Mouse (Mus musculus) kidney, postnatal 14 days (tissue): Measurements from ENCODE around the gene Cdkn2b.

Experiments
- DNase-seq: peaks from one replicate; pipeline ENCODE4 v3.0.0; 2022; ENCODE audit warnings: mixed read lengths

Gene Cdkn2b

DNA sequence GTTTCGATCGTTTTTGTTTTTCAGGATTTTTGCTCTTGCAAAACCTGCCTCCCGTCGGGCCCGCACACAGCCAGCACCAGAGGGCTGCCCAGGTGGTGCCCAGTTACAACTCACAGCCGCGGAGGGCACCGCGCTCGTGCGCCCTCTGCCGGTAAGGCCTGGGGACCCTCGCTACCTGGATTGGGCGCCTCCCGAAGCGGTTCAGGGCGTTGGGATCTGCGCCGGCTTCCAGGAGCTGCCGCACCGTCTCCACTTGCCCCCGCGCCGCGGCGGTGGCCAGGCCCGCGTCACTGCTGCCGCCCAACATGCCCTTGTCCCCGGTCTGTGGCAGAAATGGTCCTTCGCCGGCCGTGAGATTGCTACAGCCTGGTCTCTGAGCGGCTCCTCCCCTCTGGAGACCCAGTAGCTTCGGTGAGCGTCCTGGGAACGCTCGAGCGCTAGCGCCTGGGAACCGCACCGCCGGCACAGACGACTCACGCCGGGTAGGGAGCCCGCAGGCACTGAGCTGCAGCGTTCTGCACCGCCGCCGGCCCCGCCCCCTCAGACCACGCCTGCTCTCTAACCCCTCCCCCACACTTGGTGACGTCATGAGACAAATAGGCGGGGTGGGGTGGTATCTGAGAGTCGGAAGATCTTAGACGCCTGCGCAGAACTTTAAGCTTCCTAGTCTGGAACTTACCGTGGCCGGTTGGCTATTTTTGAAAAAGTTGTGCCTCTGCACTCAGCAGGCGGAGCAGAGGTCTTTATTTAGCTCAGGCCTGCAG is at the start of gene Cdkn2b:
TSS of gene Cdkn2b (minus strand) at position 549 of the 764 bp plus-strand sequence.
- DNase-seq, result peak; percentile 91

DNA sequence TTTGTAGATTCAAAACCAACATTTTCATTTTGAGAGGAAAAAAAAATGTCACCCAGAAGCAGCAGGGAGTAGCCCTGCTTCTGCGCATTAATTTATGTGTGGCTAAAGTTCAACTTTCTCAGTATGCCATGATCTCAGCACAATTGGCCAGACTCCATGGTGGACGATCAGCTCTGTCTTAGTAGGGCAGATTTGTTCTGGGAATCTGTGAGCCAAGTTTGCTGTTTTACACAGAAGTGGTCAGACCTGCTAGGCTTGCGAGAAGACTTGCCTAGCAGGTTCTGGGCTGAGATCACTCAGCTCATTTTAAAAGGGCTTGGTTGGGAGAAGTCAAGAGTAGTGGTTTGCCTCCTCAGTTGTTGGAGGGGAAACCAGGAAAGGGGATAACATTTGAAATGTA is 49.5 kb upstream of the Cdkn2b start:
- DNase-seq, result peak; percentile 72

DNA sequence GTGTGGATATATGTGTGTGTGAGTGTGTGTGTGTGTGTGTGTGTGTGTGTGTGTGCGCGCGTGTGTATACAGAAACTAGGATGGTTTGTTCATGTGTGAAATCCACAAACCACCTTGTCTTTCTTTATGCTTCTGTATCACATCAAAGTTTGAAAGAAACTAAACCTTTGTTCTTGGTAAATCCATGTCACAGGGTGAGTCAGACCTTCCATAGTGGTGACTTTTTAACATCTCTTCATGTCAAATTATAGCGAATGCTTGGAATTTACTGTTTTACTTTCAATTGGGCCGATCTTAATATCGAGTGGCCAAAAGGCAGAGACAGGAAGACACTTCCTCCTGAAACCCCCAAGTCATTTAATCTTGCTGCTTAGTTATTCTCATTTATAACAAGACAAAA is 48.7 kb upstream of the Cdkn2b start:
- DNase-seq, result no peak

DNA sequence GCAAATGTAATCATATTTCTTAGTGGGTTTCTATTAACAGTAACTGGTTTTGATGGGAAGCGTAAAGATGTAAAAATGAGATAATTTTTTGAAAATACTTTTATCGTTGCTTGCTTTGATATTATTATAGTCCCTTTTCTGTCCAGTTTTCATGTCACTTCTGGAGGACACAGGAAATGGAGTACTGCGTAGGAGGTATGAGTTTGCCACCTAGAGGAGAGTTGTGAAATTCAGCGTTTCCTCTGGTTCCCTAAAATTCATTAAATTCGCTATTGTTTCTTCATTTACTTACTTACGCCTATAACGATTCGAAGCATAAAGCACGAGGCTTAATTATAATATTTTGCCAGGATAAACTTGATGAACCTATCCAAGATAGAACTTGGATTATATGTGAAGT is 43.1 kb upstream of the Cdkn2b start:
- DNase-seq, result no peak

DNA sequence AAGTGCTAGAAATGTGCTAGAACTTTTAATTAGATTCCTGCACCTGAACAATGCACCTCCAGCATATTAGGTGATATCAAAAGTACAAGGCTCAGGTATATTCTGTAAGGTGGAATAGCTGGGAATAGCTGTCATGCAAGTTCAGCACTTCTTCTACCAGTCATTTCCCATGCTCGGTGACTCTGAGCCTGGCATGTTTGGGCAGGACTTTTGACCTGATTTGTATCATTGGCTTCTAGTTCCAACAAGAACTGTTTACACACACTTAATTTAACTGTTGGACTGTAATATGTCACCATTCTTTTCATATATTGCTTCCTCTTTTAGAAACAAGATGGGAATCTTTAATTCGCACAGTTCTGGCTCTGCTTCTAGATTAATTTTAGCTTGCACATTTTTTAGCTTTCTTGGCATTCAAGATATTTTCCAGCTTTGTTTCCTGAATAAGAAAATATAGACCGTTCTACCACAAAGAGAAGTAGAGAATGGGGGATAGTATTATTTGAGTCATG is 42.3 kb upstream of the Cdkn2b start:
- DNase-seq, result no peak

DNA sequence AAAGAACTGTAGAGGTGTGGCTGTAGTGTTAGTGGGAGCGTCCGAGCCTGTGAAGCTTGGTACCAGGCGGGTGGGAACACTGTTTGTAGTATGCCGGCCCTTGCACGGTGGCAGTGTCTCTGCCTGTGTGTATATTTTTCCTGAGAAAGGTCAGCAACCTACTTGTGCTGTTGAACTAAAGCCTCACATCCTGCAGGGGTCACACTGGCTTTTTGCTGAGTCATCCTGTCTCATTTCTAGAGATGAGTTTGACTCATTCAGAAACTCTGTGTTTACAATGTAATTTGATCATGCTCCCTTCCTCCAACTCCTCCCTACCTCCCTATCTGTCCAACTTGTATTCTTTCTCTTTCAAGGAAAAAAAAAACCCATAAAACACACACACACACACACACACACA is 40.6 kb upstream of the Cdkn2b start:
- DNase-seq, result no peak

DNA sequence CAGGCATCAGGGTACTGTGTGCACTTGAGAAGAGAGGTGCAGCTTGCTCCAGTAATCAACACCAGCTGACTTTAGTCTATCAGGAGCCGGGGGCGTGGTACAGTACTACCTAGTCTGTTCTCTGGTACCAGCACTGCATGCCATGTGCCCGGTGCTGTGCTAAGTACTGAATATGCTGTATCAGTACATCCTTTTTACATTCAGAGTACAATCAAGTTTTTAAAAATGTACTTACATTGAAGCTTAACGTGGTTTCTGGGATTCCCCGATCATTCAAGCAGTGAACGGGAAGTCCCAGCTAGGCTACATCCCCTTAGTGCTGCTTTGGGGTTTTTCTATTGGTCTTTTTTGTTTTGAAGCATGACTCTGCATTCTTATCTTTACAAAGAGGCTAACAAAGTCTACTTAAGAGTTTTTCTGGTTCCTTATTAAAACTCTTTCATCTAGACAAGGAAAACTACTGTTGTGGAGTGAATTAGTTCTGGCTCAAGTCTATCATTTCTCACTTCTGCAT is 40.2 kb upstream of the Cdkn2b start:
- DNase-seq, result no peak

DNA sequence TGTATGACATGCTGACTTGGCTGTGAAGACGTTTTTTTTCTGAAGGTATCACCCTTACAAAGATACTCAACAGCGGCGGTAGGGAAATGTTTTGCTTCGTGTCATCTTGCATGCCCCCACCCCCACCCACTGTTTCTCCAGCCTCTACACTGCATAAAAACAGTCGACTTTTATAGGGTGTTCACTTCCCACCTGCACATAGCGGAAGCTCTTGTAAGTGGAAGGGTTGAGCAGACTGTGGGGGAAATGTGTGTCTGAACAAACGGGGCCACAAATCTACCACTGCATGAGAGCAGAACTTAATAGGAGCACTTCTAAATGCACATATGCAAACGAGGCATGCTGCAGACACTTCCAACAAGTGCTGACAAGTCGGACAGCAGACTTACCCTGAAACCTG is 39.6 kb upstream of the Cdkn2b start:
- no peak for DNase-seq

DNA sequence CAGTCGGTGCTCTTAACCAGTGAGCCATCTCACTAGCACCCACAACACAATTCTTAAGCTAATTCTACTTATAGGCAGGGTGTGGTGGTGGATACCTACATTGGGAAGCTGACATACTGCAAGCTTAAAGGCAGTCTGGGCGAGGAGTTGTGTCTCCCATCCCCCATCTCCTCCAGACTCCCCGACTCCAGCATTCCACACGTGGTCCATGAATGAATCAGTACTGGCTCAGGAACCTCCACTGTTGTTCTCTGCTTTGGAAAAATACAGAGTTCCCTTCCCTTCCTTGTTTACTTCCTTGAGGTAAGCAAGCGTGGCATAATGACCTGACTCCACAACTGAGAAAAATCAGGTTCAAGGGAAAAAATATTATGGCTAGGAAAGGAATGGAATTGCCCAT is 38.0 kb upstream of the Cdkn2b start:
- DNase-seq, result peak; percentile 39

DNA sequence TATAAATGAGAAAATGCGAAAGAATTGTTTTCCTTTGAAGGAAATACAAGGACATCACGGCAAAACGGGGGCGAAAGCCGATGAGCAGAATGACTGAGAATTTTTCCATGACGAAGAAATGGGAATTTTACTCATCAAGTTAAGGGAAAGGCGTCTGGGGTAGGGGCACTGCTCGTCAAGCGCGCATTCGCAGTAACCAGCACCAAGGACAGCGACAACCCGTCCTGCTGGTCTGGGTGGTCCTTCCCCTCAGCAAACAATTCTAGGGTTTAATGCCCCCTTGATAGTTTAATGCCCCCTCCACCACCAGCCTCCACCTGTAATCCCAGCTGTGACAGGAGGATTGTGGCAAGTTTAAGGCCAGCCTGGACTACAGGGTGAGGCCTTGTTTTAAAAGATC is 2.6 kb upstream of the Cdkn2b start:
- DNase-seq, result no peak

DNA sequence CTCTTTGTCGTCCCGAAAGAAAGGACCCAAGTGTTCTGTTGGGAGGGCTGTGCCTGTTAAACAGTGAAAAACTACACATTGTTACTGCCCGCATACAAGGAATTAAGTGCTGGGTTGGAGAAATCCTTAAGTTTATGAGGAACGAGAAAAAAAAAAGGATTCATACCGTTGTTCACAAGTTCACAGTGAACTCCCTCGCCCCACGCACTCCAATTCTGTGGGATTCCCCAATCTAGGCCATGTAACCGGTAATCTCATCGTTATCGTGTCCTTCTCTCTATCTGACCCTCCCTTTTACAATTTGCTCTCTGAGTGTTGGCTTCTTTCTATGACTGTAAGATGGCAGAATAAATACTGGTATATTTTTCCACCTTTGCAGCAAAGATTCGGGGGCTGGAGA is 843 bp downstream of the Cdkn2b start:
- no peak for DNase-seq

DNA sequence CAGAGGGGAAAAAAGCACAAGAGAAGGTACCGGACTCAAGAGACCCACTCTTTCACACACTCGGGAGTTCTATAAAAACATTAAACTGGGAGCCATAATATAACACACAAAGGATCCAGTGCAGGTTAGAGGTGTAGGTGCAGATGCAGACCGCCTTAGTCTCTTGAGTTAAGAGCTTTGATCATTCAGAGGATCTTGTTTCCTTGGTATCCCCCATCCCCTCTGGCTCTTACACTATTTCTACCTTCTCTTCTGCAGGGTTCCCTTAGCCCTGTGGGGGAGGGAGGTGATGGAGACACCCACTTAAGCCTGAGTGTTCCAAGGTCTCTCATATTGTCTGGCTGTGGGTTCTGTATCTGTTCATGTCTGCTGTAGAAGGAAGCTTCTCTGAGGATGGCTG is 2.8 kb downstream of the Cdkn2b start:
- DNase-seq, result no peak

DNA sequence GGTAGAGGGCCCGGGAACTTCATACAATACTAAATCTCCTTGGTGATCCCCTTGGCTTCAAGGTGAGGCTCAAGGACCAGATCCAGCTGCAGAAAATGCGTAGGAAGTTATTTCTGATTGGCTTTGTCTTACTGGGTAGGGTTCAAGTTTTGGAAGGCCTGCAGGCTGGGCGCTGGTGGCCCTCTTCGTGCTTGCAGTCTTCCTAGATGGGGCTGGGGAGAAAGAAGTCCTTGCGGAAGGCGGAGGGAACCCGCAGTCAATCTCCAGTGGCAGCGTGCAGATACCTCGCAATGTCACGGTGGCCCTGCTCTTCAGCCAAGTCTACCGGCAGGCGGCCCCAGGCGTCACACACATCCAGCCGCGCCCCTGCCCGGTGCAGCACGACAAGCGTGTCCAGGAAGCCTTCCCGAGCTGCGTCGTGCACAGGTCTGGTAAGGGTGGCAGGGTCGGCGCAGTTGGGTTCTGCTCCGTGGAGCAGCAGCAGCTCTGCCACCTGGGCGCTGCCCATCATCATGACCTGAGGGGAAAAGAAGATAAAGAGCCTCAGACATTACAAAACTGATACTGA is 4.0 kb downstream of the Cdkn2b start:
- DNase-seq, result no peak

DNA sequence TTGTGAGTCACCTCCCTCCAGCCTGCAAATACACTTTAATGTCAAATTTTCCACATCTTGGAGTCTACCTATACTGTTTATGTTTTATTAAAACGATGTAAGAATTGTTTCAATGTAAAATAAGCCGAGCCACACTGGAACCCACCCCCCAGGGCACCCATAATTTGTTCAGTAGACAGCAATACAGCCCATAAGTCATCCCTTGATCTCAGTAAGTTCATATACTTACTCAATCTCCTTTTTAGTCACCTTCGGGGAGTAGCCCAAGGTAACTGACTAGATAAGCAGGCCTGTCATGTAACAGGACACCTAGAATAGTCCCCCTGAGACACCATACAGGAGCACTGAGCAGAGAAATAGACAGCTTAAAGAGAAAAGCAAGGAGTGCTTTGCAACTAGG is 5.1 kb downstream of the Cdkn2b start:
- DNase-seq, result no peak

DNA sequence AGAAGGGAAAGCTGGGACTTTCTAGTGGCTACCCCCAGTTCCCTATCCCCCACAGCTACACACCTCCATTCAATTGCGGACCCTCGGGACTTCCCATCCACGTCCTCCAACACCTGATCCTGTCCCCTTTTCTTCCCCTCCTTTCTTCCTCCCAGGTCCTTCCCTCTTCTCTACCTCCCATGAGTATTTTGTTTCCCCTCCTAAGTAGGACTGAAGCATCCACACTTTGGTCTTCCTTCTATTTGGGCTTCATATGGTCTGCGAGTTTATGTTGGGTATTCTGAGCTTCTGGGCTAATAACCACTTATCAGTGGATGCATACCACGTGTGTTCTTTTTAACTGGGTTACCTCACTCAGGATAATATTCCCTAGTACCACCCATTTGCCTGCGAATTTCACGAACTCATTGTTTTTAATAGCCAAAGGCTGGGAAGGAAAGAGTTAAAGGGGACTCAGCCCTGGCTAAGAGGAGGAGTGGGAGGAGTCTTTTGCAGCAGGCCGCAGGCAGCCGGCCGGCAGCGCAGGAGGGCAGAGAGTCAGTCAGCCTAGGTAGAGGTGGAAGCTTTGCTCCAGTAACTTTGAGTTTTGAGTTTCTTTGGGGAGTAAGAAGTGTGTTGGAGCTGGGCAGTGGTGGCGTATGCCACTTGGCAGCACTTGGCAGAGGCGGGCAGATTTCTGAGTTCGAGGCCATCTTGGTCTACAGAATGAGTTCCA is 7.4 kb downstream of the Cdkn2b start:
- DNase-seq, result no peak

DNA sequence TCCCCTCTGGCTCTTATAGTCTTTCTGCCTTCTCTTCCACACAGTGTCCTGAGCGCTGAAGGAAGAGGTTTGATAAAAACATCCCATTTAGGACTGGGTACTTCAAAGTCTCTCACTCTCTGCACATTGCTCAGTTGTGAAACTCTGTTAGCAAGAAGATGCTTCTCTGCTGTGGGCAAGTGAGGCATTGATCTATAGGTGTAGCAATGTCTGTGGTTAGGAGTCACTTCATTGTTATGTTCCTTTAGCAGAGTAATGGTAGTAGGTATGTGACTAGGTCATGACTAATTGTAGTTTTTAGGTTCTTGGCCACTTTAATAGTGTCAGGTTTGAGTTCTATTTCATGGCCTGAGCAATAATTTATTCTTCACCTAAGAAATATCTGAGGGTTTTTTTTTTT is 8.7 kb downstream of the Cdkn2b start:
- DNase-seq, result no peak

DNA sequence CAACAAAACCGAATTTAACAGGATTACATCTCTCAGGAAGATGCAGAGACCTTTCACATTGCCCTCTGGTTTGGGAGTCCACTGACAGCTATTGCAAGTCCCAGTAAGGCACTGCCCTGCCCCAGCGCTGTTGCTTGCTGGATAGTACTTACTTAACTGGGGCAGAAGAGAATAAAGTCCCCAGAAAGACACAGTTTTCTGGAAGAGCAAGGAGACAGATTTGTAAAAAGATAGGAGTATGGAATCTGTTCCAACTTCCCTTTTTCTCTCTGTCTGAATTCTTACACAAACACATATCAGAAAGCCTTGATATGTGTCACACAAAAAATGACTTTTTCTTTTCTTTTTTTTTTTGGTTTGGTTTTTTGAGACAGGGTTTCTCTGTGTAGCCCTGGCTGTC is 11.1 kb downstream of the Cdkn2b start:
- no peak for DNase-seq

DNA sequence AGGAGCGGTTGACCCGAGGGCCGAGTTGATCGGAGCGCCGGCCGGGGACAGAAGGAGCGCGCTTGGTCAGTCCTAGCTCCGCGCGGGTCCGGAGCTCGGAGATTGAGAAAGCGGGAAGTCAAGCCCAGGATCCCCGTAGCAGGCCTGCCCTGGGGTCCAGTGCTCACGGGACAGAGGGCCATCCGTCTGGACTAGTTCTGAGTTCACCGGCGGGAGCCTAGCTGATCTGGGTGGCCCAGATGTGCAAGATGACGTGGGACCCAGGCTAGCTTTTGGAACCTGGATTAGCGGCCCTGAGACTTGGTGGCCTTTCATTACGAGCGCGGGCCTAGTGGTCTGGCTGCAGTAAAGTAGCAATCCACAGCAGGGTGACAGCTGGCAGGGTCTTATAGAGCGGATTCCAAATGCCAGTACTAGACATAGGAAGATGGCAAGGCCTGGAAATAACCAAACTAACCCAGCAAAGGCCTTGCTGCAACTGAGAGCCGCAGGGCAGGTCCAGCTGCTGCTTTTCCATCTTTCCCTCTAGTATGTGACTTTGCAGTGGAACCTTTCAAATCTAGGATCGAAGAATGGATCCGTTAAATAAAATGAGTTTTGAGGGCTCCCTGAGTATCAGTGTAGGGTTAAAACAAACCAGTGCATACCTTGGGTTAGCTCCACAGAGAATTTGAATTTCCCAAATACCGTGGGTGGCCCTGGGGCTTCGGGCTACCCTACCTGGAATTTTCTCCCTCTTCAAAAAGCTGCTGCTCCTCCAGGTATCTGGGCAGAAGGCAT is 15.2 kb downstream of the Cdkn2b start:
- DNase-seq, result peak; percentile 22

DNA sequence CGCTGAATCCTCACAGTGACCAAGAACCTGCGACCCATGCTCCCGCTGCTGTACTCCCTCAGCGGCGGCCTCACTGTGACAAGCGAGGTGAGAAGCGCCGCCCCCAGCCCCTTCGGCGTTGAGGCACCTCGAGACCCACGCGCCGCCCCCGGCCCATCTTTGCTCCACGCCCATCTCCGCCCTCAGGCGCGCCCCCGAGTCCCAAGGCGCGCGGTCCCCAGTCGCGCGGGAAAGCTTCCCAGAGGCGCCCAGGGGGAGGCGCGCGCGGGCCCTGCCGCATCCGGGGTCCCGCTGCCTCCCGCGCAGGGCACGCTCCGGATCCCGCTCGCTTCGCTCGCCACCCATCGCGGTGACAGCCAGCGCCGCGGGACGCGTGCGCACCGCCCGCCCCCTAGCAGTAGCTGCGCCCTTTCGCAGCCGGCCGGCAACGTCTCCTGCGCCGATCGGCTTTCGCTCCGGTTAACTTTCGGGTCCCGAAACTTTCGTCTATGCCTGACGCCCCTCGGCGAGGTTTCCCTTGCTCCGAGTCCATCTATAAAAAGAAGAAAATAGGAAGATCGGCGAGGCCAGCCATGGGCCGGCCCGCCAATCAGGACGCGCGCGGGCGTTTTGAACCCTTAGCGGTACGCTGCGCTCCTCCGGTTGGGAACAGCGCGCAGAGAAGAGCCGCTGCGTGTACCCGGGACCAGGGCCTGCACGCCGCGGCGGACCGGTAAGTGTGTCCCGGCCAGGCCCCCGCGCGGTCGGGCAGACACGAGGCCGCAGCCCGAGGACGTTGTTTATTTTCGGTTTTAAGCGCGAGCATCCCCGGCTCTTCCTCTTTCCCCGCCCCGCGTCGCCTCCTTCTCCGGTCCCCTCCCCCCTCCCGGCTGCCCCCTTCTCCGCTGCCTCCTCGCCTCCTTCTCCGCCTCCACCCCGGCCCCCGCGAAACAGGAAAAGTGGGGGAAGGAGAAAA is 16.1 kb downstream of the Cdkn2b start, which contains the start of gene Cdkn2a:
TSS of gene Cdkn2a (minus strand) at position 168 of the 955 bp plus-strand sequence.
- peak; percentile 69 for DNase-seq

DNA sequence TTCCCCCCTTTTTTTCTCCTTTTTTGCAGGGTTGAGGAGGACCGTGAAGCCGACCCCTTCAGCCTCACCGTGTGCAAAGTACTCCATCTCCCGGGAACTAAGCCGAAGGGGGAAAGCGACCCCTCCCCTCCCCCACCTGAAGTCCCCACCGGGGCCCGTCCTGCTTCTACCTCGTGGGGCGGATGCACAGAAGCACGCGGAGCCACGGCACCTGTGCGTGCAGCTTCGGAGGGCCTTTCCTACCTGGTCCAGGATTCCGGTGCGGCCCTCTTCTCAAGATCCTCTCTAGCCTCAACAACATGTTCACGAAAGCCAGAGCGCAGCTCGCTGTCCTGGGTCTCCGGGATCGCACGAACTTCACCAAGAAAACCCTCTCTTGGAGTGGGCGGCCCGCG is 16.8 kb downstream of the Cdkn2b start:
- DNase-seq, result no peak

DNA sequence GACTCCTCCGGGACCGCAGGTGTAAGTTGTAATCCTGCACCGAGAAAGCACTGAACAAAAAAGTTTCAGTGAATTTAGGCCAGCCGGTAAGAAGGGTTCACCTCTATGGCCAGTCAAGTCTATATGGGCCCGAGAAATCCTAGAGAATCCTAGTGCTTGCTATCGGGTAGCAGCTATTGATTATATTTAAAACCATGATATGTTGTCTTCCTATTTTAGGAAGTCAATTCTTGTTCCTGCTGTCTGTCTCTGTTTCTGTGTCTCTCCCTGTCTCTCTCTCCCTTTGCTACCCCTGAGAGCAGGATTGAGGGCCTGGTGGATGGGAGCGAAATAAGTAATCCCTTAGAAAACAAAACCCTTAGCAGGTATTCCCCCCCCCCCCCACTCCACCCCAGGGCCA is 17.3 kb downstream of the Cdkn2b start:
- DNase-seq, result no peak

DNA sequence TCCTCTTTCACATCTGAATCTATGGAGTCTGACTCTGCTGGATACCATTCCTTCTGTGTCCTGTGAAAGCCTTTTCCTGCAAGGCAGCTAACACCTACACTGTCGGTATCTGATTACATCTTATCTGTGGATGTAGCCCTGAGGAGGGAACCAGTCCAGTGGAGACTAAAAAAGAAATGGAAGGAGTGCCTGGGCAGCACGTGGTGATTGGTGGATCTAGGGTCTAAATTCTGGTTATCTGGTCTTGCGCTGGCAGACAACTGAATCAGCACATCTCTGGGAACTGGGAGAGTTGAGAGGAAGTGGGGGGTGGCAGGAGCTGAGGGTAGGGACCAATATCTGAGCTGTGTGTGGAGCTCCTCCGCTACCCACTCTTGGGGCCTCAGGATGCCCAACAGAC is 21.8 kb downstream of the Cdkn2b start:
- DNase-seq, result no peak
